Mouse (Mus musculus) gastrocnemius, adult 18-20 months (tissue): ENCODE measurements around the gene Olfr434. TPM values are rescaled to one million over a fixed set of nuclear protein-coding genes. Genes with fewer than 3 reads are reported as not detected.
"Not testable (repeated sequence)": the region's sequence is repeated elsewhere in the genome, so short reads cannot be mapped to it uniquely, and the experiment has no call there.

ENCODE experiments used
- DNase-seq: peaks from one replicate; pipeline ENCODE4 v3.0.0; 2021; ENCODE audit warnings: low spot score
- long read RNA-seq, 2 experiments: library from polyadenylated mRNA; stranded (forward); transcript quantifications; one replicate each; pipeline ENCODE4 v2.0.0; 2021
- total RNA-seq, 2 experiments: library from RNA; stranded (reverse); gene quantifications; 2 replicates each; pipeline ENCODE4 v1.2.3; 2021

Olfr434 gene
- total RNA-seq, result not detected
- long read RNA-seq, experiment 1, result 0 reads
- long read RNA-seq, experiment 2, result 0 reads

DNA sequence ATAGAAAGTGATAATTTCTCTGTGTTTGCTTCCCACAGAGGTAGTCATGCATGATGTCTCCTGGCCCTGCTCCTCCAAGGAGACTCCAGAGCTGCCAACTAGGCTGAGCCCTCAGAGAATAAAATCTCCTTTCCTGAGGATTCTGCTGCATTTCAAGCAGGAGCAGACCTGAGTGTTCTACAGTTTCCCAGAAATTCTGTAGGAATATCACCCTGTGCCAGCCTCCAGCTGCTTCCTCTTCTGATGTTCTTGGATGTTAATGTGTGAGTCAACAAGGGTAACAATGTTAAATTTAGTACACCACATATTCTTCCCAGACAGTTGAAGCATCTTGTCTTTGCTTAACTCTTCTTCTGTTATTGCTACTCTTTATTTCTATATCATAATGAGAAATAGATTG is at the start of gene Olfr434:
Gene Olfr434, plus strand, starts transcription at position 149 of the 400 bp plus-strand sequence.
- DNase-seq, result not testable (repeated sequence)

DNA sequence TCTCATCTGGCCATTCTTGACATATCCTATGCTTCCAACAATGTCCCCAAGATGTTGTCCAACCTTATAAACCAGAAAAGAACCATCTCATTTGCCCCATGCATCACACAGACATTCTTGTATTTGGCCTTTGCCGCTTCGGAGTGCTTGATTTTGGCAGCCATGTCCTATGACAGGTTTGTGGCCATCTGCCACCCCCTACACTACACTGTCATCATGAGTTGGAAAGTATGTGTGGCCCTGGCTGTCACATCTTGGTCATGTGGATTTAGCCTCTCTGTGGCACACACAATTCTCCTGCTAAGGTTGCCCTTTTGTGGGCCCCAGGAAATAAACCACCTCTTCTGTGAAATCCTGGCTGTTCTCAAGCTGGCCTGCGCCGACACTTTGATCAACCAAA is 45.6 kb upstream of the Olfr434 start:
- DNase-seq, result no peak

DNA sequence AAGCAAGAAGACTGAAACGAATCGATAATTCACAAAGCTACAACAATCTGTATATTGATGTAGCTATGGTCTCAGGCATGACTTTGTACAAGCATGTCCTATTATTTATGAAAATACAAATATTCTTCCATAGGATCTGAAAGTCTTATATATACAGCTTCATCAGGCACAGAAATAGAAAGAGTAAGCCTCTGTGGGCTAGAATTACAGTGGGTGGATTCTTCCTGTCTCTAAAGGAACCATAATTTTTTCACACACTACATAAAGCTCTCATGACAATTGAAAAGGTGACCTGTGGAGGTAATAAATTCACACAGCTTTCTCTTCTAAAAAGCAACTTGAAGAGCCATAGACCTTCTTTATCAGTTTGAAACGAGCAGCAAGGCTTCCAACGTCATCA is 41.0 kb upstream of the Olfr434 start, which contains the start of gene Olfr13:
Gene Olfr13, plus strand, starts transcription at position 301 of the 400 bp plus-strand sequence.
- no peak for DNase-seq

DNA sequence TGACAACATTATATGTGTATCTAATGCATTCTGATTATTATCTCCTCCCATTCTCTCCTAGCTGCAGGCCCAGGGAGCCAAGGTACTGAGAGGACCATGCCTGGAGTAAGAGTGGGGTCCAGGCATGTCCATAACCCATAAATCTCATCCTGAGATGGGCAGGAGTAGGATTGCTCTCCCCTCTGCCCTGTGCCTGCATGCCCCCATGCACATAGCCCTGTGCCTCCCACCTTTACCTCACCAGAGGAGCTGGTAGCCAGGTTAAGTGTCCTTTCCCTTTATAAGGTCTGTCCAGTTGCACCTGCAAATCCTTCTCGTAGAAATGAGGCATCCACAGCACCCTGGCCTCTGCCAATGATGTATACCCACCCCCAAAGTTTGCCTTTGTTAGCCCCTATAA is 34.7 kb upstream of the Olfr434 start:
- DNase-seq, result no peak

DNA sequence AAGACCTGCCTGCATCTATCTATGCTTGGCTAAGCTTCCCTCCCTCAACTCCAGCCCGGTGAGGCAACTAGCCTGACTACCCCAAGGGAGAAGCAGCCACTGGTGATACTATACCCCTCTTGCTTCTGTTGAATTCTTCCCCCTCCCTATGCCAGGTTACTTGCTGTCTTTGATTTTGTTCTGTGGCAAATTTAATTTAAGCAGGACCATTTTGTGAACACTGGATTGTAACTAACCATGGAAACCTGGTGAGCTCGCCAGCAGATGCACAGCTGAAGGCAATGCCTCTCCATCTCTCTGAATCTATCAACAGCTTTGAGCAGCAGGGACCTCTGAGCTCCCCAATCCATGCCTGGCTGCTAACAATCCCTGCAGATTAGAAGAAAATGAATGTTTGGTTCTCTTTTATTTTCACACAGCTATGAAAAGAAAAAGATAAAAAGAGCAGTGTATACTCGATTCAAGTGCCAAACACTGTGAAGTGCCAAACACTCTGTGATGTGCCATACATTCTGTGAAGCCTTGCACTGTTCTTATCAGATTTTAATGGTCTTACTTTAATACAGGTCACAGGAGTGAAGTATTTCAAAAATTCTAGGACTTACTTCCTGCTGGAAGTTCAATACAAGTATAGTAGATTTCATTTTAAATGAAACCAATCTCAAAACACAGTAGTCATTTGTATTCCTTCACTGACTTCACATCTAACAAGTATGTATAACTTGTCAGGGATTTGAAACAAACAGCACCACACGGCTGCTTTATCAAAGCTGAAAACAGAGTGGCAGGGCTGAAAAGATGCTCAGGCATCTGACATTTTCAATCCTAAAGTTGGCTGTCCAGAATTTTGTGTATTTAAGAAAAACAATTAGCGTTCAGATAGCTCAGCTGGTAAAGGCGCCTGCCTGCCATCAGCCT is 34.0 kb upstream of the Olfr434 start:
- DNase-seq, result no peak

DNA sequence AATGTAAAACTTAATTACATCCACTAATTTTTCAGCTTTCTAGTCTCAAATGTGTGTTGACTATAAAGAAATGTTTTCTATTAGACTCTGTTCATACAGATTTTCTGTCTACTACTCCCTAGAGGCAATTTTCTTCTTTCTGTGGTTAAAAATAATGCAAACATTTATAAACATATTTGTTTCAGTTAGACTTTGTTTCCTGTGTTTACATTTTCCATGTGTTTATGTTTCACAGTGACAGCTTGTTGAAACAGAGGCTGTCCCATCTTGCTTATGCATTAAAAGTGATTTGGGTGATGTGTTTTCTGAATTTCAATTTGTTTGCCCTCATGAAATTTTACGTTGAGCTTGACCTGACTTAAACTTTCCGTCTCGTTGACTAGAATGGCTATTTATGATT is 21.8 kb upstream of the Olfr434 start:
- DNase-seq, result no peak

DNA sequence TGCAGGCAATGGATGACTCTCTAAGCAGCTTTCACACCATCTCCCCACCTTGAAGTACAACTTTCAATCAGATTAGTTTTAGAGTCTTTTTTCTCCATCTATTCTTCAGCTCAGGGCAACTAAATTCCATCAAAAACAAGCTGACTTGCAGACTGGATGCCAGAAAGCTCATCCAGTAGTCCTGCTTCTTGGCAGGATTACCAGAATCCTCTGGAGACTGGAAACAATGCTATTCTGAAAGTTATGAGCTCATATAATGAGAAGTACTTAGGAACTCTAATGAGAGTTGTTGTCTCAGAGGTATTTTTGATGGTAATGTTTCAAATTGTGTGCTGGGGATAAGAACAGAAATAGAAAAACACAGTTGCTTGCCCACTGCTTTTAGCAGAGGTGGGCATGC is 16.0 kb upstream of the Olfr434 start, which contains the start of gene Olfr435:
Gene Olfr435, plus strand, starts transcription at position 366 of the 400 bp plus-strand sequence.
- no peak for DNase-seq

DNA sequence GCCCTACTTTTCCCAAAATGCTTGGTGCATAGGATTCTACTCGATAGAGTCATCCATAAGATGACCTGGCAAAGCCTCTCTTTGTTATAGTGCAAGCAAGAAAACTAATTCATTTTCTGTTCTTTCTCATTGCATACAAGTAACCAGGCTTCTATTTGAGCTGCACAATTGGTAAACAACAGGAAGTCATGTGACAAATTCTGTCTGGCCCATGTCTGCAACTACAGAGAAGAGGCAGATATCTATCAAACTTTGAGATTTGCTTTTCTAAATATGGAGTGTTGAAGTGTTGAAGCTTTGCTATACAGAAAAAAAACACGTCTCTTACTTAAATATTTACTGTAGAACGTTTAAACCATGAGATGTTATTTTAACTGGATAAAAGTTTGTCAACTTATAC is 14.7 kb upstream of the Olfr434 start:
- no peak for DNase-seq

DNA sequence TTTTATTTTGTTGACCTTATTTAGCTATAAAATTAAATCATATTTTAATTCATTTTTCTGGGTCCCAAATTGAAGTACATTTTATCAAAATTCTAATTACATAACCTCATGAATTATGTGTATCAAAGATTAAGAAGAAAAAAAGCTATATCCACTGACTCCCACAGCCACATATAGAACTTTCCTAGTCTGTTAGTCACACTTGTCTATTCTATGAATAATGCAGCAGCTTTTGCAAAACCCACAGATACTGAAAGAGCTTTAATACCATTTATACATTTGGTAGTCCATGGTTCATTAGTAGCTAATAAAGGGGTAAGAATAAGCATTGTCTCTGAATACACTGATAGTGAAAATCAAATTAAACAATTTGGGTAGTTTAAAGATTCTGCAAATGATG is 10.0 kb upstream of the Olfr434 start:
- DNase-seq, result no peak

DNA sequence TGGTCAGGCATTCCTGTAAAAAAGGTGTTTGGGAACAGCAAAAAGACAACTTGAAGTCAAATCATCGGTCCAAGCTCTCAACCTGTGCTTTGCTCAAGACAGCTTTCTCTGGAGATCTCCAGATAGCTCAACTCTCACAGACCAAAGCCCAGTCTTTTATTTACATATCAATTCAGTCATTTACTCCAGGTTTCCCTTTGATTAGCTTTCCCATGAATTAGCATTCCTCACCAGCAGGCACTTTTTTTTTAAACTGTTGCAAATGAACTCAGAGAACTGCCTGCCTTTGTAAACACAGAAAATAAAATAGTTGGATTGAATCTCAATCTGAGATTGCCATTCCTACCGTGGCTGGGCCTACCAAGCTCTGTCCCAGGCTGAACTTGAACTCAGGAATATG is 7.5 kb upstream of the Olfr434 start:
- no peak for DNase-seq

DNA sequence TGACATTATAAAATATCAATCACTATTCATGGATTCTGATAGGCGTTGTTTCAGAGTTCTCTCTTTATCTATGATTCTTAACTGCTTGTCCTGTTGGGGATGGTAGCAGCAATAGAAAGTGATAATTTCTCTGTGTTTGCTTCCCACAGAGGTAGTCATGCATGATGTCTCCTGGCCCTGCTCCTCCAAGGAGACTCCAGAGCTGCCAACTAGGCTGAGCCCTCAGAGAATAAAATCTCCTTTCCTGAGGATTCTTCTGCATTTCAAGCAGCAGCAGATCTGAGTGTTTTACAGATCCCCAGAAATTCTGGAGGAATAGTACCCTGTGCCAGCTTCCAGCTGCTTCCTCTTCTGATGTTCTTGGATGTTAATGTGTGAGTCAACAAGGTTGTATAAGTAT is 18.4 kb downstream of the Olfr434 start, which contains the start of gene Olfr47:
Gene Olfr47, plus strand, starts transcription at position 275 of the 400 bp plus-strand sequence.
- DNase-seq, result not testable (repeated sequence)

DNA sequence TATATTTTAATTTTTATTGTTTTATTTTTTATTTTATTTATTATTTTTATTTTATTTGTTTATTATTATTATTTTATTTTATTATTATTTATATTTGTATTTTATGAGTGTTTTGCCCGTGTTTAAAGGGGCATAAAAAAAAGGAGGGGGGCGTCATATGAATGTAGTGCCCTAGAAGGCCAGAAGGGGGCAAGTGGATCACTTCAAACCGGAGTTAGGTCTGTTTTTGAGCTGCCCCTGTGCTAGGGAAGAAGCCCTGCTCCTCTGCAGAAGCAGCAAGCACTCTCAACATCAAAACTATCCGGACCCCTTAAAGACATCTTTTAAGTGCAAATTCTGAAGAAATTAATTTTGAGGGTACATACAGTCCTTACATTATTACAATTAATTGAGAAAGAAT is 29.2 kb downstream of the Olfr434 start:
- no peak for DNase-seq

DNA sequence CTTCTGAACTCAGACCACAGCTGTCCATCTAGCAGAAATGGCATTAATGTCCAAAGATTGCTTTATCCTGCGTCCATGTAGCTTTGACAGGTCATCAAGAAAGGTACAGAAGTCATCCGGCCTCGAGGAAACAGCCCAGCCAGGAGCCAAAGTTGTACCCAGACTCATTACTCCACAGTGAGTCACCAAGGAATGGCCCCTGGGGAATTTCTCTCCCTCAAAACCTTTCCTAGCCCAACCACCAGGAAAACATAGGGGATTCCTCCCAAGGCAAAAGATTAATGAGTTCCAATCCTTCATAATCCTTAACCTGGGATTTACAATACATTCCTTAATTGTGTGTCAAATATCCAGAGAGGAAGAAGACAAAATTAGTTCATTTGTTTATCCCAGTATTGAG is 34.6 kb downstream of the Olfr434 start:
- no peak for DNase-seq

DNA sequence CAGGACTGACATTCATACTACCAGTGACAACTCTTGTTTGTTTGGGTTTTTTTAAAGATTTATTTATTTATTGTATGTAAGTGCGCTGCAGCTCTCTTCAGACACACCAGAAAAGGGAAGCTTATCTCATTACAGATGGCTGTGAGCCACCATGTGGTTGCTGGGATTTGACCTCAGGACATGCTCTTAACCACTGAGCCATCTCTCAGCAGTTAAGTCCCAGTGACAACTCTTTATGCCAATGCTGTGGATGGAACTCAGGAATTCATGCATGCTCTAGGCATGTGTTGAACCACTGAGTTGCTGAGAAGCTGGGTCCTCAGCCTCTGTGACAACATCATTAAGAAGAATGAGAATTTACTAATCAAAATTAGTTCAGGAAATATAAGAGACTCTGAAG is 40.2 kb downstream of the Olfr434 start:
- DNase-seq, result no peak

DNA sequence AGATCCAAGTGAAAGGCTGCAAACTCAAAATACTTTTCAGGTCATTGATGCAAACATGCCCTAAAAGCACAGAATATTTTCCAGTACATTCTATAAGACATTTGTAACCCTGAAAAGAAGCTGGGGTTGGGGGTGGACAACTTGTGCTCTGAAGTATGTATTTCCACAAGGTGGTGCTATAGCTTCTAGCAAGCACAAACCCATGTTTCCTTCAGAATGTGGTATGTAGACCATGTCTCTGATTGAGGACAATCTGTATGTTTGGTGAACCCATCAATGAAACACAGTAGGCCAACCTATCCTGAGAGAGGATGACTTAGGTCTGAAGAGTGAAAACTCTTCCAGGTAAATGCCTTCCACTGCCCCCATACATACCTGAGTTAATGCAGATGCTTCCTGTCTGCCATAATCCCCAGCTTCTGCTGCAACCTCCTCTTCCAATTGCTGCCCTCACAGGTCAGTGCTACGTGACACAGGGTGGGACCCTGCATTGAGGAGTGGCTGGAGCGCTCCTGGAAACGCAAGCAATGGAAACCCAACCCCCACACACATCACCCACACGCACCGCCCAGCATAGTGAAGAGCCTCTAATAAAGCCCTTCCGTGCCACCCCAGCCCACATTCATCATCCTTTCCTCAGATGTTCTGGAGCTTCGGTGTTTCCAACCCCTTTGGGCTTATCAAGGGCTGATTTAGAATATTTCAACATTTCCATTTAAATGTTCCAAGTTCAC is 41.5 kb downstream of the Olfr434 start:
- DNase-seq, result no peak

DNA sequence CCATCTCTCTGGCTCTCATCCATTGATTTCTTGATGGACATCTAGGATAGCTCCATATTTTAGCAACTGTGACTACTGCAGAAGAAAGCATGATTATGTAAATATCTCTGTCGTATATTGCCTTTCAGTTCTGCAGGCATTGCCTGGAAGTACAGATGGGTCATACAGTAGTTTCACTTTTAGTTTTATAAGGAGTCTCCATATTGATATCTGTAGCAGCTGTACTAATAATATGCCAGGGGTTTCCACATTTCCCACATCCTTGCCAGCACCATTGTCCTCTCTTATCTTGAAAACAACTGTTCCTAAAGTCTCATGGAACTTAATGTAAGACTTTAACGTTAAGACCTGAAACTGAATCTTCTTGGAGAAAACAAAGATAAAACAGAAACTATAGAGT is 47.9 kb downstream of the Olfr434 start:
- DNase-seq, result no peak

DNA sequence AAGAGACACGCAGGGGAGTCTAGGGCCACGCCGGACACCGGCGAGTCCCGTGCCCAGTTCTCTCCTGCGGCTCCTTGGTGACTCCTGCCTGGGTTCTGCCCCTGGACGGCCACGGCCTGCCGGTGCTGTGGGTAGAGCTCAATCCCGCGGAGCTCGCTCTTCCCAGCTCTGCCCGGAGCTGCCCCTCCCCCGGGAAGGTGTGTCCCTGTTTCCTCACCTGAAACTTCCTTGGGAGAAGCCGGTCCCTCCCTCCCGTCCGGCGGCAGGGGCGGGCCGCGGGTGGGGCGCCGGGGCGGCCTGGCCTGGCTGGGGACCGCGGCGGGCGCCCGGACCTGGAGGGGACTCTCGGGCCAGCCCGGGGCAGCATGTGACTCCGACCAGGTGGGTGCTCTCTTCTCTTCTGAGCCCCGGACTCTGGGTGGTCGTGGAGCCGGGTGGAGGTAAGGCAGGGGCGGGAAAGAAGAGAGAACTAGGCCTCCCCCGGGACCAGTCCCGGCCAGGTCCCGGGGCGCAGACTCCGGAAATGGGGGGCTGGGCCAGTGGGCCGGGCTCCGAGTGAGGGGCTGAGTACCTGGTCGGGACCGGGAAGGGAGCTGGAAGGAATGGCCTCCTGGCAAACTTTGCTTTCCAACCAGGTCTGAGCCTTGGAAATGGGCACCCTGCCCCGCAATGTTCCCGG is 52.7 kb downstream of the Olfr434 start, which contains the start of gene Arhgef5:
Gene Arhgef5, plus strand, starts transcription at position 220 of the 679 bp plus-strand sequence.
- no peak for DNase-seq

DNA sequence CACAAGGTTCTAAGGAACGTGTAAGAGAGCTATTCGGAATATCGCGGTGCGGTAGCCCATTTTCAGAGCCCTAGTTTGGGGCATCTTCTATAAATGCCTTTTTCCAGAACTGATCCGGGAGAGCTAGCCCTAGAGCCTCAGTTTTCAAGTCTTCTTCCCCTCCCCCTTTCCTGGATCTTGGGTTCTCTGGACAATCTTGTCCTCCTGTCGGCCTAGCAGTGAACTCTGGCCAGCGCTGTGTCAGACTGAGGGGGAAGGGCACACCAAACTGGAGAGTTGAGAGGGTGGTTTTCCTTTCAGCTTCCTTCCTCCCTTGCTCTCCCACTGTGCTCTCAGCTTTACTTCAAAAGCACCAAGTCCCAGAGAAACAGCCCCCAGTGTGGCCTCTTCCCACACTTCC is 53.5 kb downstream of the Olfr434 start:
- DNase-seq, result no peak
